Mouse (Mus musculus): ENCODE results near the gene Prc1.
A peak's percentile ranks its signal among the peaks of the same experiment; 100 is the strongest.

Gene Prc1

DNA sequence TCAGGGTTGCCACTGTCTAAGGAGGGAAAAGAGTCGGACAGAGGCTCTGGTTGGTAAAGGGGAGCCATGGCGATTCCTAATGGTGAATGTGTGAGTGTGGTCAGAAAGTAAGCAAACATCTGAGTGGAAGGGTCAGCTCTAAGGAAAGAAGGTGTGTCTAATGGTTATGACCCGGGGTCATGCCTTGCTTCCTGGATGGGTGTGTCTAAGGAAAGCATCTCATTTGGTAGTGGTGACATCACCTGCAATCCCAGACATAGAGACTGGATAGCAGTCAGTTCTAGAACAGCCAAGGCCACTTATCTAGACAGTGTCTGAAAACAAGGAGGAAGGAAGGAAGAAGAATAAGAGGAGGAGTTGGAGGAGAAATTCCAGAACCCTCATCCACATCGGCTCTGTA, 40.6 kb downstream of the Prc1 start:
- DNase-seq (ENCODE audit: low read depth, low spot score): no peak

DNA sequence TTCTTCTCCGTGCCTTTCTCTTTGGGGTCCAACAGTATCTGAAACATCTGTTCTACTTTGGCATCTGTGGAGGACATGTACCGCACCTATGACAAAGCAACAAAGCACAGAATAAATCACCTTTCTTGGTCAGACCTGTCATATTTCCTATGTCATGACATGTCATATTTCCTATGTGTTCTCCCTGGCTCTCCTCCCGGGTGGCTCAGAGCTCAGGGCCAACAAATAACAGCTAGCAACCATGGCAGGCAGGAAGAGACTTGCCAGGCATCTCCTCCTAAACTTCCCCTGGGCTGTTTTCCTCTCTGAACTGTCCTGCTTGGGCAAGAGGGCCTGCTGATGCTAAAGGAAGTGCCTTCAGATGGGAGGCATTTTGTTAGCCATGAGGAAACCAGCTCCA, 42.7 kb downstream of the Prc1 start:
- DNase-seq (ENCODE audit: low read depth, low spot score): no peak

DNA sequence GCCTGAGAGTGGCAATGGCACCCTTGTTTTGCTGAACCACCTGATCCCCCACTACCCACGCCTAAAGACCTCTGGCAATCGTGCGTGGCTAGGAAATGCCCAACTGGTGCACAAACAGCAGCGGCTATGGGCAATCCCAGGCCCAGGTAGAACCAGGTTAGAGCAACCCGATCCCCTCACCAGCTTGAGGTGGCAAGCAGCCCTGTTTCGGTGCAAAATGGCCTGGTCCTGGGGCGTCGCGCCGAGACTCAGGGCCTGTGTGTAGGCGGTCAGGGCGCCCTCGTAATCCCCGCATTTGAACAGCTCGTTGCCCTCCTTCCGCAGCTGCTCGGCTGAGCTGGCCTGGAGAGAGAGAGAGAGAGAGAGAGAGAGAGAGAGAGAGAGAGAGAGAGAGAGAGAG, 45.1 kb downstream of the Prc1 start:
- DNase-seq (ENCODE audit: low read depth, low spot score): peak; percentile 68

DNA sequence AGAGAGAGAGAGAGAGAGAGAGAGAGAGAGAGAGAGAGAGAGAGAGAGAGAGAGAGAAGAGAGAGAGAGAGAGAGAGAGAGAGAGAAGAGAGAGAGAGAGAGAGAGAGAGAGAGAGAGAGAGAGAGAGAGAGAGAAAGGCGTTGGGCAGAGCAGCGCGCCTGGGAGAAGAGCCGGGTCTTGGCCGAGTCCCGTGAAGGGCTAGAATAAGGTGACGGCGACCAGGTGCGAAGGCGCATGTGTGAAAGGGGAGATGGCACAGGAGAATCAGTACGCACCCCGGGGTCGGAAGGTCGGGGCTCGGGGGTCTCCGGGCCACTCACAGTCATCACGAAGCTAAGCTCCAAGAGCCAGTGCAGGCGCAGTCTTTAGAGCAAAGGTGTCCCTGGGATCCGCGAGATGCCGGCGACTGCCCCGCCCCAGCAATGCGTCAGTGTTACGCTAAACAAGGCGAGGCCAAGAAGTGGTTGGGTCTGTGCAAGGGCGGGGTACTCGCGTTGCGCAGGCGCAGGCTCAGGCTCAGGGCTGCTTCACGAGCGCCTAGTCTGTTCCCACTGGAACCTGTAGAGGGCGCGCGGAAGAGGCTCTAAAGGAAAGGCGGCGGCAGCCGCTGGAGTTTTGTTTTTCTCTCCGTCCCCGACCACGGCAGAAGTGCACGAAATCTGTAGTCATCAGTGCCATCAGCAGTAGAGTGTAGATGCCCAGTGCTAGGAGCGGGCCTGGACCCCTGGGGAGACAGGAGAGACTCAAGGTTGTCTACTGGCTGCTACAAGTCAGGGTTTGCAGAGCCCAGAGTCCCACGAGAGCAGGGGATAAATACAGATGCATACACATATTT, 45.8 kb downstream of the Prc1 start:
- DNase-seq (ENCODE audit: low read depth, low spot score): peak; percentile 99

DNA sequence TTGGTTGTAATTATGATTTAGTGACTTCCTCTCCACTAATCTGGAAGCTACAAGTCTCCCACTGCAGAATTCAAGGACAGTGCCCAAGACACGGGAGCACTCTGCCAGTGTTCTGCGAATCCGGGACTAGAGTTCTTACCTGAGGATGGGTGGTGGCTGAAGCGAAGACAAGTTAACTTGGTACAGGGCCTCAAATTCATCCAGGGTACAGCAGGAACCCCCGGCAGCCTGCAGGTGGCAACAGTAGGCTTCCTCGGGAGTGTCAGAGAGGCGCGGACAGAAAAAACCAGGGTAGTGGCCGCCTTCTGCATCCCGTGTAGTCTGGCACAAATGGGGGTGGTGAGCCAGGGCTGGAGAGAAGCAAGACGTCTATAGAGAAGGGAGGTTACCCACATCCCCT, 46.5 kb downstream of the Prc1 start, which contains the start of gene Unc45a:
Gene Unc45a, minus strand, starts transcription at position 213 of the 400 bp plus-strand sequence.
- DNase-seq (ENCODE audit: low read depth, low spot score): peak; percentile 89

DNA sequence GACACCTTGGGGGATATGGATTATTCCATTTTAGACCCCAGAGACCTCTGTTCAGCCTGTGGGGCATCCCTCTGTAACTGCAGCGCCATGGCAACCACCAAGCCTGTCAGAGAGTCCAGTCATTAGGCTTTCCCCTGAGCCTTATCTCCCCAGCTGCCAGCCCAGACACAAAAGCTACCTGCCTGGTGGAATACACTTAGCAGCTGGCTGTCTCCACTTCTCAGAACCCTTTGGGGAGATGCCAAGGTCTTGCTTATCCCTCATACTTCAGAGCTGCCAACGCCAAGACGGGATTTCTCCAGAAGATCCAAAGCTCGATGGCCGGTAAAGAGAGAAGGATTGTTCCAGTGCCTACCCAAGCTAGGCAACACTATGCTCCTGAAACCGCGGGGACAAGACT, 47.5 kb downstream of the Prc1 start:
- no peak for DNase-seq (ENCODE audit: low read depth, low spot score)

DNA sequence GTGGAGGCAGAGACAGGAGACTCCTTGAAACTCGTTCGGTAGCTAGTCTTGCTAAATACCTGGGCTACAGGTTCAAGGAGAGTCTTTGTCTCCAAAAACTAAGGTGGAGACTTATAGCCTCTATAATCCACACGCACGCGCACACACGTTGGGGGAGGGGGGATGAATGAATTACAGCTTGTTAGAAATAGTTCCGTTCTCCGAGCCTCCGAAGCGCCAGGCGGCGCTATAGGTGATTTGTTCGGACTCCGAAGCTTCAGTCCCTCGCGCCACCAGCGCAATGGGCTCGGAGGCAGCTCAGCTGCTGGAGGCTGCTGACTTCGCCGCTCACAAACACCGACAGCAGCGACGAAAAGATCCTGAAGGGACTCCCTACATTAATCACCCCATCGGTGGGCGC, 48.6 kb downstream of the Prc1 start, which contains the start of gene Hddc3:
Gene Hddc3, plus strand, starts transcription at position 247 of the 400 bp plus-strand sequence.
- DNase-seq (ENCODE audit: low read depth, low spot score): peak; percentile 97

DNA sequence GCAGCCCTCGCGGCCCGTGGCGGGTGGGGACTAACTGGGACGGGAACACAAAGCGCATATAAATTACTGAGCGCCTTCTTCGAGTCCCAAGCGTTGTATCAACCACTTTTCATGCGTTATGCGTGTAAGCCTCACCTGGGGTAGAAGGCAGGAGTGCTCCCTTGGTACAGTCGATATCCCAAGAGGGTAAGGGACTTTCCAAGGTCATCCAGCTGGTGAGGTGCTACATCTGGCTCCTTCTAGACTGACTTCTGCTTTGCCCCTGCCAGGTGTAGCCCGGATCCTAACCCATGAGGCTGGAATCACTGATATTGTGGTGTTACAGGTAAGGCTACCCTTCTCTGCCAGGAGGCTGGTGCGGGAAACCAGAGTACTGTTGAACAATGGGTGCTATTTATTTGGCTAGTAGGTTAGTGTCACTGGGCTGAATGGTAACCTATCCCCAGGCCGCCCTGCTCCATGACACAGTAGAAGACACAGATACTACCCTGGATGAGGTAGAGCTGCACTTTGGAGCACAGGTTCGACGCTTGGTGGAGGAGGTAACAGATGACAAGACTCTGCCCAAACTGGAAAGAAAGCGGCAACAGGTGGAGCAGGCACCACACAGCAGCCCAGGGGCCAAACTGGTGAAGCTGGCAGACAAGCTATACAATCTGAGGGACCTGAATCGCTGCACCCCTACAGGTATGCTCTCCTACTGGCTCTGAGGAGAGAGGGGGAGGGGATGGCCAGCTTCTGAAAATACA, 49.2 kb downstream of the Prc1 start:
- DNase-seq (ENCODE audit: low read depth, low spot score): no peak

DNA sequence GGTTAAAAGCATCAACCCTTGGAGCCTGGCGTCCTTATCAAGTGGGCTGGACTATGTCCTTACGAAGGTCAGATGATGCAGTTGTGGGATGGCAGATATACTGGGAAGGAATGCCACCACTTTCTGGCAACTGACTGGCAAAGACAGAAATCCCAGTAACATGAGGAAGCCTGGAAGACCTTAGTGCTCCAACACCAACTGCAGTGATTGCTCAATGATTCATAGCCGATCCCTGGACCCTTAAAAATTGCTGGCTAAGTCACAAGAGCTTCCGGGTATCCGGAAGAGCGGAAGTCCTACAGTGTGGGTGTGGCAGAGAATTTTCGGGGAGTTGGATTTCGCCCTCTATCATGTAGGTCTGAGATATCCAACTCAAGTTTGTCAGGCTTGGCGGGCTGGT, 51.9 kb downstream of the Prc1 start:
- DNase-seq (ENCODE audit: low read depth, low spot score): no peak

DNA sequence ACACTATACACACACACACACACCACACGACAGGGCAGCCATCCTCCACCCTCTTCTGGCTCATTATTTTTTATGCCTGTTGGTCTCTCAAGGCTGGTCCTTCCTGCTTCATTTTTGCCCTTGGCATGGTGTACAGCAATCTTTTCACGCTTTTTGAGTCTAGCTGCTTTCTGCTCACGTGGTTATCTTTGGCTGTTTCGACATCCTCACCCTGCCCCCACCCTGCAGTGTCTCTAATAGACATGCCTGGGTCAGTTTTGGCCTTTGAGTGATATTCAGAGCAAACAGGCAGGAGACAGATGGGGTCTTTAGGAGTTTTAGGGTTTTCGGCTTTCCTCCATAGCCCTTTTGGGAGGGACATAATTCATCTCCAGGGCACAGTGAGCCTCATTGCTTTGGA, 52.6 kb downstream of the Prc1 start:
- no peak for DNase-seq (ENCODE audit: low read depth, low spot score)

DNA sequence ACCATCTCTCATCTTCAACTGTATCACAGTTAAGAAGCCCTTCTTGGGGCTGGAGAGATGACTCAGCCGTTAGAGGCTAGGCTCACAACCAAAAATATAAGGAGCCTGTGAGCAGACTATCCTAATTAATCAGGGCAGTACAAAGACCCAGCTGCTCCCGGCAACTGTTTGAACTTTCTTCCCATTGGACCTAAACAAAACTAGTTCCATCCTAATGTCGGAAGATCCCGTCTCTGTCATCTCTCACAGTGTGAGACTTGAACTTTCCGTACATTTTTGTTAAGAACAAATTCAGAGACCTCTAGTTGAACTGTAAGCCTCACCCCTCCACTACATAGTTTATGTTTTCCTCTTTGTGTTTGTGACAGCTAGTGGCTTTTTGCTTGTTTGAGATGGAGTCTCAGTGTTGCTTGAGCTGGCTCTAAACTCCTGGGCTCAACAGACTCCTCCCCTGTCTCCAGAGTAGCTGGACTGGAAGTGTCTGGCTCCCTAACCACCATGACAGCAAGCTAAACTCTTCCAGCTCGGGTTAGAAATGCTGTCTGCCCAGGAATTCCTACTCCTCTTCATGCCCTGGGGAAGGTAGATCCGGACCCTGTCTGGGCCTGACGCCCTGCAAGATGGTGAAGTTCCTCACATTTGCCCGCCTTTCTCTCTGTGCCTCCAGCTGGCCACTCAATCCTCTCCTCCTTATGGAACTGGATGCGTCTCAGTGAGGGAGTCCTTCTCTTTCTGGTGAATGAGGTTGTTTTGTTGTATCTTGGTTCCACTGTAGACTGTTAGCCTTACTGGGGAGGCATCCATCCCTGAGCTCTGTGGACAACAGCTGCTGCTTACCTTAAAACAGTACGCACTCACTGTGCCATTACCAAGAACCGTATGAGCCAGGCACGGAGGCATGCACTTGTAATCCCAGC, 53.7 kb downstream of the Prc1 start:
- no peak for DNase-seq (ENCODE audit: low read depth, low spot score)

DNA sequence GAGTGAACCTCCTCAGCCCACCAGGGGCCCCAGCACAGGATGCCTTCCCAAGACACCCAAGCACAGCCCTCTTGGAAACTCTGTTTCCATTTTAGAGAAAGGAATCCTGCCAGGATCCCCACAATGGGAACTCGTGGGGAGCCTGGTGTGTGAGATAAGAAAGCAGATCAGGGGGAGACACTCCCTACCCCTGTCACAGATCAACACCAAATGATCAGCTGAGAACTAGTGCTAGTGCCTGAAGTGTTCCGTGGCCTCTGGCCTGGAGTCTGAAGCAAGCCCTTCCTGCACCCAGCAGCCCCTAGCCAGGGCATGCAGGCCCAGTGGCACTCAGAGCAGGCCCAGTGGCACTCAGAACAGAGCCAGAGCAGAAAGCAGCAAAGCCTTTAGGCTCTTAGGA, 56.6 kb downstream of the Prc1 start:
- no peak for DNase-seq (ENCODE audit: low read depth, low spot score)

DNA sequence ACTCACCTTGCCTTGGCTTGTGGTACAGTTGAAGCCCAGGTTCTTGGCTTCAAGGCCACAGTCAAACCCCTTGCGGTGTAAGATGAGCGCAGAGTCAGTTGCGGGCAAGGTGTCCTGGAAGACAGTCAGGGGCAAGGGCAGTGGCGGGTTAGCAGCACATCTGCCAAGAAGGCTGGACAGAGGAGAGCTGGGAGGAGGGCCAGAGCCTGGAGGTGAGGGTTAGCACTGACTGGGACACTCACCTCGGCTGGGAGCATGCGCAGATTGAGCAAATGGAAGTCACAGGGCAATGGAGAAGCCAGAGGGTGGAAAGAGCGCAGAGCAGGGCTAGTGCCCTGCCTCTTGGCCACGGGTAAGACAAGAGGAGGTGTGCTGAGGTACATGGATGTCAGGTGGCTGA, 58.7 kb downstream of the Prc1 start:
- no peak for DNase-seq (ENCODE audit: low read depth, low spot score)

DNA sequence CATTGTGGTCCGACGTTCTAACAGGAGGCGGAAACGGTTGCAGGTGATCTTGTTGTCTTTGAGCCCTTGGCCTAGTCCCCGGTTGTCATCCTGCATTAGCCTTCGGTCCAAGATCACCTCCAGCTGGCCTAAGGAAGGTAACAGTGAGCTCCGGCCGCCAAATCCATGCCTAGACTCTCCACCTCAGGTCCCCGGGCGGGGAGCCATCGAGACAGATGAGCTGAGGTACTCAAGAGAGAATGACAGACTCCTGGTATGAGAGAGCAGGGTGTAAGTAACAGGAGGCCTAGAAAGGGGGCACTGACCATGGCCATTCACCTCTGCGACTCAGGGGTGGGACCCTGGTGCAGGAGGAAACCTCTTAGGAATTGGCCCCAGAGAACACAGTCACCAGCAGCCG, 62.1 kb downstream of the Prc1 start:
- no peak for DNase-seq (ENCODE audit: low read depth, low spot score)

DNA sequence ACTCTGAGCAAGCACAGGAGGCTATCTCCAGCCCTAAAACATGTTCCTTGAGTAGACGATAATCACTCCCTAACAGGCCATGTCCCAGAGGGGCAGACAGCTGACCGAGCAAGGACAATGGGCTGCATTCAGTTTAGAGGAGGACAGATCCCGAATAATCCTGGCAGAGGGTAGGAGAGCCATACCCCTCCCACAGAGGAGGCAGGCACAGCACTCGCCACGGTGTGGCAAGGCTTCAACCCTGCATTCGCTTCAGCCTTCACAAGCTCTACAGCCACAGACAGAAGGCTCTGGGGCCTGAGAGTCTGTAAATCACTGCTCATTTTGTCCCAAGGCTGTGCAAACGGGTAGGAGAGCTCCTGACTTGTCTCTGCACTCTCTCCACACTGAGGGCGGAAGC, 62.9 kb downstream of the Prc1 start:
- no peak for DNase-seq (ENCODE audit: low read depth, low spot score)

DNA sequence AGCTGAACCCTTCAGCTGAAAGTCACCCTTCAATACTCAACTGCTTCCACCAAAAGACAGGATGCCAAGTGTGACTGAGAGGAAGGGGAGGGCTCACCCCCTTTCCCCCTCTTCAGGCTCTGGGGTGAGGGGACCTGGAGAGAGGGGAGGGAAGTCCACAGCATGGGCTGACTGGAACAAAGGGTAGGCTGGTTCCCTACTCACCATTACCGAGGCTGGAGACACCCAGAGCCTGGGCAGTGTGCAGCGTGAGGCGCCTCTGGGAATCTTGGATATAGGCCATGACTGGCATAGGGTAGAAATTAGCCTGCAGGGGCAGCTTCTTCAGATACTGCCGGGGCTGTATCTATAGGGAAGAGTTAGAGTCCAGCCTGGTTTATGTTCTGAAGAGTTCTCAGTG, 63.8 kb downstream of the Prc1 start:
- DNase-seq (ENCODE audit: low read depth, low spot score): no peak

DNA sequence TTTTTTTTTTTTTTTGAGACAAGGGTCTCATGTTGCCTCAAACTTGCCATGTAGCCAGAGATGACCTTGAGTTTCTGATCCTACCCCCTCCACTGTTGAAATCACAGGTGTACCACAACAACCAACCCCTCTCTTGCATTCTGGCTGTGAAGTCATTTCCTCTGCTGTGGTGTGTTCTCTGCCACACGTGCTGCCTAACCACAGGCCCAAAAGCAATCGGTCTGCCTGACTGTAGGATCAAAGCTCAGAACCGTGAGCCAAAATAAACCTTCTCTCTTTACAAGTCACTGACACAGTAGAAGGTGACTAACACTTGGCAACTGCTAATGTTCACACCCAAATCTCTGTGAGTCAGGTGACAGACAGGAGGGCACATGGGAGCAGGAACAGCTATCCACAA, 66.2 kb downstream of the Prc1 start:
- DNase-seq (ENCODE audit: low read depth, low spot score): no peak

DNA sequence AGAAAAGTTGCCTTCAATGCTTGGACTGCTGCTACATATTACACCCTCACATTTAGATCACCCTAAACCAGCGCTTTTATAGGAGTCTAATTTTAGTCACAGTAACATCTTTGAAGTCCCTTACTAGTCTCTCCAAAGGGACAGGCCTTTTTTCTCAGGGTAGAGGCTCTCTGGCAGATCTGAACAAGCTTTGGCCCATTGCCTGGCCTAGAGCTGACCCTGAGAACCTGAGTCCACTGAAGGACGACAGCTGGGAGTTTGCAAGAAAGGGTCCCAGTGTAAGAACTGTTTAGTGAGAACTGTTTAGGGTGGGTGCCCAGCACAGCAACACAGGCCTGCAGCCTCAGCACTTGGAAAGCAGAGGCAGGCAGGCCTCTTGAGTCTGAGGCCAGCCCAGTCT, 71.5 kb downstream of the Prc1 start:
- DNase-seq (ENCODE audit: low read depth, low spot score): no peak

Measured in CD4-positive, CD25-positive, alpha-beta regulatory T cell, adult 2 months (primary cell).